Mouse (Mus musculus): ENCODE measurements around the gene Il17ra.

Gene Il17ra

DNA sequence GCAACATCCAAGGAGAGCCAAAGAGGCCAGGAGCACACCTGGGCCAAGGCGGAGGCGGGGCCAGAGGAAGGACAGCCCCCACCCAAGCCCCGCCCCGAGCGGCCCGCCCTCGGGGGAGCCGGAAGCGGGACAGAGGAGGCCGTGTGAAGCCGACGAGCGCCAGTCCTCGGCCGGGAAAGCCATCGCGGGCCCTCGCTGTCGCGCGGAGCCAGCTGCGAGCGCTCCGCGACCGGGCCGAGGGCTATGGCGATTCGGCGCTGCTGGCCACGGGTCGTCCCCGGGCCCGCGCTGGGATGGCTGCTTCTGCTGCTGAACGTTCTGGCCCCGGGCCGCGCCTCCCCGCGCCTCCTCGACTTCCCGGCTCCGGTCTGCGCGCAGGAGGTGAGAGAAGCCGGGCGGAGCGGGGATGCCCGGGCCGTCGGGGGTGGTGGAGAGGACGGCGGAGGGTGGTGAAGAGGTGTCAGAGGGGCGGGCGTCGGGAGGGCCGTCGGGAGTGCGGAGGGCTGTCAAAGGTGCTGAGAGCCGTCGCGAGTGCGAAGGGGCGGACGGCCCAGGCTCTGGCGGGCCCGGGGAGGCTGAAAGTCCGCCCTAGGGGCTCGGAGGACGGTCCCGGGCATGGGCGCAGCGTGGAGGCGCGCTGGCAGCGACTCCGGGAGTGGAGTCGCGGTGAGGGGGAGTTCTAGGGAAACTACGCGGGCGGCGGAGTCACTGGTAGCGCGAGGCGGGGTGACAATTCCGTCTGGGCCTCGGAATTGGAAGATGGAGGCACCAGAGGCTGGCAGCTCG lies at the start of gene Il17ra:
Gene Il17ra, plus strand, starts transcription at position 162 of the 786 bp plus-strand sequence.
- no peak for TF ChIP-seq GATA4 (IDR thresholded peaks at IDR 0.05; ENCODE audit: insufficient replicate concordance, low read length)

- no peak for TF ChIP-seq GATA4 (IDR thresholded peaks at IDR 0.05; ENCODE audit: insufficient replicate concordance, low read length)
These were observed 24.9 kb upstream of the Il17ra start for GRCm38 (mm10) chr6:120438161-120438560.

GRCm38 (mm10) chr6:120442171-120442749 lies 20.8 kb upstream of the Il17ra start:
- TF ChIP-seq GATA4 (IDR thresholded peaks at IDR 0.05; ENCODE audit: insufficient replicate concordance, low read length) = no peak

DNA sequence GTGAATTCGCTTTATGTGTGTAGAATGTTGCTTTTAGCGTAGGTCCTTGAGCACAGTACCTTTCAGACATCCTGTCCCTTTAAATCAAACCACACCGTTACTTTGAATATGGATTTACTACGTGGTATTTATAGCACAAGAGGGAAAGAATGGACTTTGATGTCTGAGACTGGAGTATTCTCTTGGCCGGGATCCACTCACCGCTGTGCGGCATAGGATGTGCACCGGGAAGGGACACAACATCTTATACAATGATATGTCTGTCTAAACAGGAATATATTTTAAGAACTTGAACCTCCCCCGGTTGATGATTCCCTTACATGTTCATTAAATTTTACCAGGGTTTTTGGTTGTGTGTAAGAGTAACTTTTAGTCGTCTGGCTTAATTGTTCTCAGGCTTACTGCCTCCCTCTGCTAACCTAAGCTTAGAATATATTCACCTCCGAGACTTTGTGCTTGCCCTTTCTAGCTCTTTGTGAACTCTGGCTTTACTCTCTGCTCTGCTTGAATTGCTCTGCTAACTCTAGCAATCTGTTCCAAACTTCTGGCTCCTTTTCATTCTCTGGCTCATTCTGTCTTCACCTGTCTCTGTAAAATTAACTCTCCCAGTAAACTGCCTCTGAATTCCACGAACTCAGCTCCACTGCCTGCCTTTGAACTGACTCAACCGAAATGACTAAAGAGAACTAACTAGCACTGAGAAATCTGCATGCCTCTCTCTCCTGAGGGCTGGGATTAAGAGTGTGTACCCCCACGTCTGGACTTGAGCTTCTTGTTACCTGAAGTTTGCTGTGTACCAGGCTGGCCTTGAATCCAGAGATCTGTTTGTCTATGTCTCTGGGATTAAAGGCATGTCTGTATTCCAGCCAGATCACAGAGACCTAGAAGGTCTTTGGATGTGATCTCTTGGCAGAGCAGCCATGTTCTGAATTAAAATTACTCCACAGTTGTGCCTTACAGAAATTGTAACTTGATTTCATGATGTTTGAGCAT lies 19.4 kb upstream of the Il17ra start:
- TF ChIP-seq GATA4 (IDR thresholded peaks at IDR 0.05; ENCODE audit: insufficient replicate concordance, low read length) = no peak

DNA sequence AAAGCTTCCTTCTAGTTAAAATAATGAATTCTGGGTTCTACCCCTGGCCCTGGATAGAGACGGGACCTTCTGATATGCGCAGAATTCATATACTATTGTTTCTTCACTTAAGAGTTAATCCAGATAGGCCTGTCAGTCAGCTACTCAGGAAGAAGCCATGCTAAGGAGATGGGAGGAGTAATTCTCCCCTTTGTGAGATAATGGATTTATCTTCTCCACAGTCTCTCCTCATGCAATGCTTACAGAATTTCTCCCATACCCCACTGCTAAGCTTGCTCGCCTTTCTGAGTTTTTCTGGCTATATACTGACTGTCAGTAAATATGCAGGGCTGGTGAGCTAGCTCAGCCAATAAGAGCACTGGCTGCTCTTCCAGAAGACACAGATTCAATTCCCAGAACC lies 12.8 kb upstream of the Il17ra start:
- no peak for TF ChIP-seq GATA4 (IDR thresholded peaks at IDR 0.05; ENCODE audit: insufficient replicate concordance, low read length)

DNA sequence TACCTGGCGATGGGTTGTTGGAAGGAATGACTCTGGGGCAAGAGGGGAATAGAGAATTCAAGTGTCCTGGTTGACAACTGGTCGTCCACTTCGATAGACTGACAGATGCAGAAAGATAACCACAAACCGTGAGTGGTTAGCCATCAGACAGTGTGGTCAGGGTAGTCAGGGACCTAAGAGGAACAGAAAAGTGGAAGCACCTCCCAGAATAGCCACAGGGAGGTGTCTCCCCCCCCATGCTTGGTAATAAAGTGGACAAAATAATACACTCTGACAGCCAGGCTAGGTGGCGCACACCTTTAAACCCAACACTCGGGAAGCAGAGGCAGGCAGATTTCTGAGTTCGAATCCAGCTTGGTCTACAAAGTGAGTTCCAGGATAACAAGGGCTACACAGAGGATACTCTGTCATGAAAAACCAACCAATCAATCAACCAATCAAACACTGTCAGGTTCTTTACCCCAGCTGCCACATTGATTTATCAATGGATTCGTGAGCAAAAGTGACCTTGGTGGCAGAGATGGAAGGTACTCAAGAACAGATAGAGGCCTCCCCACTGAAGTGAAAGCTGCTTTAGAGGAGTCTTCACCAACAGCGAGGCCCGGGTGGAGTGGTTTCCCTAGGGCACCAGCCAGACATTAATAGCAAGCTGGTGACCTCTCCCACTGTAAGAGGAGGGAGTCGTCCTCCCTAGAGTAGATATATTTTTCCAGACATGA lies 10.5 kb upstream of the Il17ra start:
- no peak for TF ChIP-seq GATA4 (IDR thresholded peaks at IDR 0.05; ENCODE audit: insufficient replicate concordance, low read length)

- no peak for TF ChIP-seq GATA4 (IDR thresholded peaks at IDR 0.05; ENCODE audit: insufficient replicate concordance, low read length)
These were observed 10.0 kb upstream of the Il17ra start for GRCm38 (mm10) chr6:120453103-120453445.

DNA sequence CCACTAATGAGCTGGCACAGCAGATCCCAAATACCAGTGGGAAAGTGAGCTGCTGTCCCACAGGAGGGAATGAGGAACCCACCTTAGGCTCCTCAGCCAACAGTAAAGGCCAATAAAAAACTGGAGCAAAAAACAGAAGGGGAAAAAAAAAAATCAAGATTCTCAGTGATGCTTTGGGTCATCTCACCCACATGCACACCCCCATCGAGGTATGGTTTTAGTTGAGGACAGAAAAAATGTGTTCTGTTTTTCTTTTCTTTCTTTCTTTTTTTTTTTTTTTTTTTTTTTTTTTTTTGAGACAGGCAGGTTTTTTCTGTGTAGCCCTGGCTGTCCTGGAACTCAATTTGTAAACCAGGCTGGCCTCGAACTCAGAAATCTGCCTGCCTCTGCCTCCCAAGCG lies 9.5 kb upstream of the Il17ra start:
- no peak for TF ChIP-seq GATA4 (IDR thresholded peaks at IDR 0.05; ENCODE audit: insufficient replicate concordance, low read length)

DNA sequence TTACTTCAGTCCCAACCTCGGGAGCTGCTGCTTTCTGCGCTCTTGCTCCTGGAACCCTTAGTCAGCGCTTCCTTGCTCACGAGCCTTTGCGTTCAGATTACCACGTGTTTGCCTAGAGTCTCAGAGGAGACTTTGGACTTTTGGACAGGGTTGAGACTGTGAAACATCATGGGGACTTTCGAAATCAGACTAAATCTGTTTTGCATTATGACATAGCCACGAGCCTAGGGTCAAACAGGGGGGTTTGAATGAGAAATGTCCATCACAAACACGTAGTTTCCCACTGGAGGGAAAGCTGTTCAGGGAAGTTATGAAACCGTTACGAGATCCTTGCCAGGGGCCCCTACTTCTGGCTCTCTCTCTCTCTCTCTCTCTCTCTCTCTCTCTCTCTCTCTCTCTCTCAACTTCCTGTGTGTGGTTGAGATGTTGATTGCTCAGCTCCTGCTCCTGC lies 8.4 kb upstream of the Il17ra start:
- no peak for TF ChIP-seq GATA4 (IDR thresholded peaks at IDR 0.05; ENCODE audit: insufficient replicate concordance, low read length)

DNA sequence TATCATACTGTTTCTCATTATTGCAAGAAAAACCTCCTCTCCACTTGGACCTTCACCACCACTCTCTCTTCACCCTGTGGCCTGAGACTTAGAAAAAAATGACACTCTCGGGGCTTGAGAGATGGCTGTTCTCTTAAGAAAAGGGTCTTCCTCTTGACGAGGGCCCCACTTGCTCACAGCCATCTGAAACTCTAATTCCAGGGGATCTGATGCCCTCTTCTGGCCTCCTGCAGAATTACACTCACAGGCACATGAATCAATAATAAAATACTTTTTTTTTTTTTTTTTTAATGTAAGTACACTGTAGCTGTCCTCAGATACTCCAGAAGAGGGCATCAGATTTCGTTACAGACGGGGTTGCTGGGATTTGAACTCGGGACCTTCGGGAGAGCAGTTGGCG lies 6.0 kb upstream of the Il17ra start:
- TF ChIP-seq GATA4 (IDR thresholded peaks at IDR 0.05; ENCODE audit: insufficient replicate concordance, low read length) = no peak

- TF ChIP-seq GATA4 (IDR thresholded peaks at IDR 0.05; ENCODE audit: insufficient replicate concordance, low read length) = no peak
These were observed 5.3 kb upstream of the Il17ra start for GRCm38 (mm10) chr6:120457751-120458150.

DNA sequence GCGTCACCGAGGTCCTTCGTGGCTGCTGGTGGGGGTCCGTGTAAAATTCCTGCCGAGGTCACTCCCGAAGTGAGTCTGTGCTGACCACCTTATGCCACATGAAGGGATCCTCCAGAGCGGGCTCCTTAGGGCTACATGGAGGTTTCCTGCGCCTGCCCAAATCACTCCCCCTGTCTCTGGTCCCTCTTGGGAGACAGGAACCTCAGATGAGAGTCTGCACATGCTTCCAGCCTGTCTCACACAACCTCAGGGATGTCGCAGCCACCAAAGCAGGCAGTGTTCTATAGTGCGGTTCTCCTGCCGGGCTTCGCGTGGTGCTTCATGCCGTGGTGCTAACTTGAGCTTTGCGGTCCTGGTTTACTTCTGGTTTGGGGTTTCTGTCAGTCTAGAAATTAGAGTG lies 1.8 kb upstream of the Il17ra start:
- TF ChIP-seq GATA4 (IDR thresholded peaks at IDR 0.05; ENCODE audit: insufficient replicate concordance, low read length) = no peak

DNA sequence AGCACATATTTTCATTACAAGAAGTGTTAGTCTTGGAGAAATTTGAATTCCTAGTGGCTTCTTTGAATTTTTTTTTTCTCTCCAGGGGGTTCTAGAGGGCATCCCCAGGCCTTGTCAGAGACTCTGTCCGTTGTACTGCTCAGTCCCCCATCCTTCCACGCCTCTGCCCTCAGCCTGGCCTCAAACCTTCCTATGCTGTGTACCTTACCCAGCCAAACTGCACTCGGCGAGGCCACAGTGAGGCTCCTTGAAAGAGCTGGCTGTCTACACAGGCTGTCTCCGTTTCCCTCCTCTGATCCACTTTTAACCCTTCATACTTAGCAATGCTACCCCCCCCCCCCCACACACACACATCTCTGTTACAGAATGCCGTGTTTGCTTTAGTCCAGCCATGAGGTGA lies 796 bp upstream of the Il17ra start:
- TF ChIP-seq GATA4 (IDR thresholded peaks at IDR 0.05; ENCODE audit: insufficient replicate concordance, low read length) = no peak

DNA sequence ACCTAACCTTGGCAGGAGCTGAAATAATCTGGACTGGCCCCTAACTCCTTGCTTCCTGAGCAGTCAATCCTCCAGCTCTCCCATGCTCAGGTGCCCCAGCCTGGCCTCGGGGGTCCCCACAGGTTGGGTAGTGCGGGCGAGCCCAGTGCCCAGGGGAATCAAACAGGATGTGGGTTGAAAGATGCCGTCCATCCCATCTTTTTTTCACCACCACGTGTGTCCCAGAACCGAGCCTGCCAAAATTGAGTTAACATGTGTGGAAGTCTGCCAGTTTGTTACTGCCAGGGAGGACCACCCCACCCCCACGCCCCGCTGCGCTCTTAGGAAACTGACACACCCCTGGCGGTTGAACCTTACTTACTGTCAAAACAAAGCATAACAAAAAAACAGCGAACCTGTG lies 837 bp downstream of the Il17ra start:
- TF ChIP-seq GATA4 (IDR thresholded peaks at IDR 0.05; ENCODE audit: insufficient replicate concordance, low read length) = no peak

DNA sequence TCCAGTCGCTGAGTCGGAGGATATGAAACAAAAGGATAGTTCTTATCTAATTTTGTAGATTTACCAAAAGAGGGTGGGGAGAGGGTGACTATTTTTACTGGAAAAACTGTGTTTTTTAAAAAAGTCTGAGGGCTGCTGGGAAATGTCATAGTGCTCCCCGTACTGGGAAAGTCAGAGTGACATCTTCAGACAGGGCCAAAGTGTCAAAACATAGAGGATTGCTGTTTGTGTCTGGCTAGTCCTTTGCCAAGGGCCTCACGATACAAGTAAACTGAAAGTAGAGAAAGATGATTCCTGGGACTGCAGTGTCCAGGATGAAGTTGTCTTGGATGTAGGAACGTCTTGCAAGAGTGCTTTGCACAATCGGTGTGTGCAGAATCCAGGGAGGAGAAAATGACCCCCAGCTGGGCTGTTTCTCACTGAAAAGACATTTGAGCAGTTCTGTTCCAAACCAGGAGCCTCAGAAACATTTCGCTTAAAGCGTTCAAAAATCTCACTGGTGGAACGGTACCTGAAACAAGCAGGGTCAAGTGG lies 1.4 kb downstream of the Il17ra start:
- TF ChIP-seq GATA4 (IDR thresholded peaks at IDR 0.05; ENCODE audit: insufficient replicate concordance, low read length) = no peak
